Mouse (Mus musculus) effector memory CD4-positive, alpha-beta T cell, adult 5 months (primary cell): ENCODE measurements around the gene Zfp422. TPM values are rescaled to one million over a fixed set of nuclear protein-coding genes. Genes with fewer than 3 reads are reported as not detected.

ENCODE experiments used
- polyA plus RNA-seq: library from polyadenylated mRNA; unstranded; fragments of 100-300 nt; shearing (Covaris generic); gene quantifications from one replicate; pipeline ENCODE4 v1.2.1, GENCODE M21; 2017

The Zfp422 gene
- 9.9 TPM for polyA plus RNA-seq

GRCm38 (mm10) chr6:116628539-116629171 lies at the start of gene Zfp422:
TSS of gene Zfp422 (minus strand) at chr6:116628999.

GRCm38 (mm10) chr6:116673471-116674282 lies 44.9 kb upstream of the Zfp422 start, which contains the start of gene Rassf4:
TSS of gene Rassf4 (minus strand) at chr6:116673952.

GRCm38 (mm10) chr6:116650406-116650805 lies 21.6 kb upstream of the Zfp422 start, which contains the start of gene Depp1:
TSS of gene Depp1 (plus strand) at chr6:116650609.

GRCm38 (mm10) chr6:116584095-116584494 lies 44.7 kb downstream of the Zfp422 start, which contains the start of gene Olfr215:
TSS of gene Olfr215 (minus strand) at chr6:116584195.

Other genes starting within 250 kb of the Zfp422 start
- gene Alox5, start 167.8 kb downstream of the Zfp422 start, polyA plus RNA-seq: not detected
- not detected for gene Olfr211, start 139.9 kb downstream of the Zfp422 start, polyA plus RNA-seq
- not detected for gene Olfr212, start 122.5 kb downstream of the Zfp422 start, polyA plus RNA-seq
- gene Olfr213, start 90.5 kb downstream of the Zfp422 start, polyA plus RNA-seq: not detected
- not detected for gene Gm5580, start 77.9 kb downstream of the Zfp422 start, polyA plus RNA-seq
- not detected for gene Olfr214, start 74.8 kb downstream of the Zfp422 start, polyA plus RNA-seq
- gene Olfr215, start 44.8 kb downstream of the Zfp422 start, polyA plus RNA-seq: not detected
- not detected for gene Depp1, start 21.6 kb upstream of the Zfp422 start, polyA plus RNA-seq
- 0.06 TPM for gene Rassf4, start 45.0 kb upstream of the Zfp422 start, polyA plus RNA-seq
- 0.06 TPM for gene Tmem72, start 87.9 kb upstream of the Zfp422 start, polyA plus RNA-seq